Mouse (Mus musculus): ENCODE results near the gene Wee2. TPM values are rescaled to one million over a fixed set of nuclear protein-coding genes. Genes with fewer than 3 reads are reported as not detected.

The Wee2 gene
- not detected for total RNA-seq (2023)

GRCm38 (mm10) chr6:40438936-40439335, at the start of gene Wee2:
Gene Wee2, plus strand, starts transcription at chr6:40439088.

GRCm38 (mm10) chr6:40436047-40436483, 2.8 kb upstream of the Wee2 start, which contains the start of gene E330009J07Rik:
Gene E330009J07Rik, minus strand, starts transcription at chr6:40436135.

GRCm38 (mm10) chr6:40470916-40471719, 32.2 kb downstream of the Wee2 start, which contains the start of gene Ssbp1:
Gene Ssbp1, plus strand, starts transcription at chr6:40471352.

GRCm38 (mm10) chr6:40490933-40491332, 52.0 kb downstream of the Wee2 start, which contains the start of gene Tas2r137:
Gene Tas2r137, plus strand, starts transcription at chr6:40491233.

GRCm38 (mm10) chr6:40493229-40493628, 54.3 kb downstream of the Wee2 start, which contains the start of gene Tas2r108:
Gene Tas2r108, plus strand, starts transcription at chr6:40493529.

Other genes starting within 250 kb of the Wee2 start
- gene Agk, start 113.9 kb upstream of the Wee2 start, total RNA-seq (2023): 43.2 TPM
- 17.9 TPM for gene E330009J07Rik, start 3.0 kb upstream of the Wee2 start, total RNA-seq (2023)
- 59.5 TPM for gene Ssbp1, start 32.3 kb downstream of the Wee2 start, total RNA-seq (2023)
- gene Tas2r137, start 52.1 kb downstream of the Wee2 start, total RNA-seq (2023): not detected
- not detected for gene Tas2r108, start 54.4 kb downstream of the Wee2 start, total RNA-seq (2023)
- not detected for gene Prss37, start 80.4 kb downstream of the Wee2 start, total RNA-seq (2023)
- not detected for gene Olfr461, start 116.0 kb downstream of the Wee2 start, total RNA-seq (2023)
- gene Olfr460, start 130.4 kb downstream of the Wee2 start, total RNA-seq (2023): not detected
- gene Clec5a, start 146.7 kb downstream of the Wee2 start, total RNA-seq (2023): 0.64 TPM
- gene Tas2r138, start 174.2 kb downstream of the Wee2 start, total RNA-seq (2023): not detected
- 0.59 TPM for gene Mgam, start 189.7 kb downstream of the Wee2 start, total RNA-seq (2023)

All from CD4-positive naive resting alpha-beta T cell, adult 76 days (primary cell).